Mouse (Mus musculus) left cerebral cortex, postnatal 10 days (tissue): ENCODE measurements around the gene Scg5. TPM values are rescaled to one million over a fixed set of nuclear protein-coding genes. Genes with fewer than 3 reads are reported as not detected.

Source experiments
- DNase-seq, 2 experiments: peaks; one replicate each; pipeline ENCODE4 v3.0.0; 2021 to 2022; ENCODE audit warnings: low spot score in 2 of 2, mixed read lengths in 1 of 2; ENCODE audit errors: extremely low spot score in 1 of 2
- intact Hi-C: fragments of 180-260 bp; cut with DNase I; formaldehyde crosslinking; loops from one replicate; pipeline ENCODE4 v1.15.1; 2025
- total RNA-seq, 2 experiments: library from RNA; stranded (reverse); gene quantifications; 2 replicates each; pipeline ENCODE4 v1.2.3; 2021

The Scg5 gene
- total RNA-seq, 2 experiments from 2014 or later: 372 to 397 TPM

- intact Hi-C loops: no loop called here
- no peak for DNase-seq
Measured at GRCm38 (mm10) chr2:113817681-113818606, 11.0 kb downstream of the Scg5 start.

GRCm38 (mm10) chr2:113807640-113808039, 21.3 kb downstream of the Scg5 start:
- DNase-seq: peak in 1 of 2 experiments; percentile 67
- intact Hi-C loops: loop anchor here (5.0 kb wide), 1 partner anchor 315 kb away; no protein-coding TSS in a partner anchor

GRCm38 (mm10) chr2:113806851-113807577, 21.9 kb downstream of the Scg5 start:
- no peak for DNase-seq
- intact Hi-C loops: loop anchor here (5.0 kb wide), 1 partner anchor 315 kb away; no protein-coding TSS in a partner anchor

GRCm38 (mm10) chr2:113805765-113806164, 23.2 kb downstream of the Scg5 start:
- intact Hi-C loops: loop anchor here (5.0 kb wide), 1 partner anchor 313 kb away; no protein-coding TSS in a partner anchor
- DNase-seq: no peak

- intact Hi-C loops: no loop called here
- no peak for DNase-seq
Measured at GRCm38 (mm10) chr2:113803753-113804152, 25.2 kb downstream of the Scg5 start.

- no peak for DNase-seq
- intact Hi-C loops: no loop called here
Measured at GRCm38 (mm10) chr2:113800846-113801245, 28.1 kb downstream of the Scg5 start.

- intact Hi-C loops: no loop called here
Measured at GRCm38 (mm10) chr2:113798605-113799004, 30.3 kb downstream of the Scg5 start.

GRCm38 (mm10) chr2:113795186-113795585, 33.7 kb downstream of the Scg5 start:
- DNase-seq: no peak
- intact Hi-C loops: no loop called here

More at GRCm38 (mm10) chr2:113798605-113799004, 30.3 kb downstream of the Scg5 start:
- no peak for DNase-seq

- intact Hi-C loops: no loop called here
- no peak for DNase-seq
Measured at GRCm38 (mm10) chr2:113793521-113793920, 35.4 kb downstream of the Scg5 start.

- intact Hi-C loops: no loop called here
- DNase-seq: no peak
Measured at GRCm38 (mm10) chr2:113788821-113789387, 40.0 kb downstream of the Scg5 start.

- no peak for DNase-seq
- intact Hi-C loops: no loop called here
Measured at GRCm38 (mm10) chr2:113787882-113788281, 41.0 kb downstream of the Scg5 start.

- intact Hi-C loops: no loop called here
- DNase-seq: no peak
Measured at GRCm38 (mm10) chr2:113784851-113785250, 44.1 kb downstream of the Scg5 start.

- DNase-seq: no peak
- intact Hi-C loops: no loop called here
Measured at GRCm38 (mm10) chr2:113781521-113781920, 47.4 kb downstream of the Scg5 start.

GRCm38 (mm10) chr2:113781107-113781506, 47.8 kb downstream of the Scg5 start:
- no peak for DNase-seq
- intact Hi-C loops: no loop called here

- no peak for DNase-seq
- intact Hi-C loops: no loop called here
Measured at GRCm38 (mm10) chr2:113779336-113779735, 49.6 kb downstream of the Scg5 start.

GRCm38 (mm10) chr2:113778036-113778435, 50.9 kb downstream of the Scg5 start:
- DNase-seq: no peak
- intact Hi-C loops: no loop called here

- intact Hi-C loops: no loop called here
- no peak for DNase-seq
Measured at GRCm38 (mm10) chr2:113776297-113776696, 52.6 kb downstream of the Scg5 start.

- intact Hi-C loops: no loop called here
- DNase-seq: no peak
Measured at GRCm38 (mm10) chr2:113774150-113774805, 54.6 kb downstream of the Scg5 start.
